Mouse (Mus musculus) CH12F3 (cell line): ENCODE data around the gene Lhx2.

Experiments
- in situ Hi-C: fragments of 300-500 bp; cut with MboI; formaldehyde crosslinking; loops from 2 replicates; pipeline ENCODE4 v1.14.3; 2020; ENCODE audit warnings: low sequenced_read_pairs

Lhx2 gene

DNA sequence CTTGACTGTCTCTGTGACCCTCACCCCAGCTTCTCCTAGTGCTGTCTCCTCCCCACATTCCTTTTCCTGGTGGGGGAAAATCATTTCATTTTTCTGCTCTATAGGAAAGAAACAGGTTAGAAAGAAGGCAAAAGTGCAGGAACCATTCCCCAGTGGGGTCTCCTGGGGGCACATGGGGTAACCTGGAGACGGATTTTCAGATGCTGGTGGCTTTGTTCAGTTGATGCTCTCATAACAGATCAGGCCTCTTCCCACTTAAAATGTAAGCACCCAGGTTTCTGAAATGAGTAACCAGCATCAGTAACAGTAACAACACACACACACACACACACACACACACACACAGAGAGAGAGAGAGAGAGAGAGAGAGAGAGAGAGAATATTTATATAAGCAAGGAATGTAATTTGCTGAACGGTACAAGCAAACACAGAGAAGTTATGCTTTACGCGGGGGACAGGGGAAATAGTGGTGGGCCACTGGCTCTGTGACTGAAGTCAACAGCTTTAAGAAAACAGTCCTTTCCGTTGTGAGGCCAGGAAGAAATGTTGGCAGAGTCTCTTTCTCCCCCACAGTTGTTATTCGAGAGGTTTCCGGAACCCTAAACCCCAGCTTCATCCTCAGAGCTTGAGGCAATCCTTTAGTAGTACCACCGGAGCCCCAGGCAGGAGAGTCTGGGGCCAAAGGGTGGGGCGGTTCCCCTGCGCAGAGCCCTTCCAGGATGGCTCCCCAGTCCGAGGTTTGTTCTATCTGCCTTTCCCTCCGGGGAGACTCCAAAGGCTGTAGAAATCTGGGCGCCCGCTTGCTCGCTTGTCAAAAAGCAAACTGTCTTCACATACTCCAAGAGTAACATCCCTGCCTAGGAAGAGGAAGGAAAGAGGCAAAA, 8.0 kb downstream of the Lhx2 start:
- in situ Hi-C loops: no loop called here

DNA sequence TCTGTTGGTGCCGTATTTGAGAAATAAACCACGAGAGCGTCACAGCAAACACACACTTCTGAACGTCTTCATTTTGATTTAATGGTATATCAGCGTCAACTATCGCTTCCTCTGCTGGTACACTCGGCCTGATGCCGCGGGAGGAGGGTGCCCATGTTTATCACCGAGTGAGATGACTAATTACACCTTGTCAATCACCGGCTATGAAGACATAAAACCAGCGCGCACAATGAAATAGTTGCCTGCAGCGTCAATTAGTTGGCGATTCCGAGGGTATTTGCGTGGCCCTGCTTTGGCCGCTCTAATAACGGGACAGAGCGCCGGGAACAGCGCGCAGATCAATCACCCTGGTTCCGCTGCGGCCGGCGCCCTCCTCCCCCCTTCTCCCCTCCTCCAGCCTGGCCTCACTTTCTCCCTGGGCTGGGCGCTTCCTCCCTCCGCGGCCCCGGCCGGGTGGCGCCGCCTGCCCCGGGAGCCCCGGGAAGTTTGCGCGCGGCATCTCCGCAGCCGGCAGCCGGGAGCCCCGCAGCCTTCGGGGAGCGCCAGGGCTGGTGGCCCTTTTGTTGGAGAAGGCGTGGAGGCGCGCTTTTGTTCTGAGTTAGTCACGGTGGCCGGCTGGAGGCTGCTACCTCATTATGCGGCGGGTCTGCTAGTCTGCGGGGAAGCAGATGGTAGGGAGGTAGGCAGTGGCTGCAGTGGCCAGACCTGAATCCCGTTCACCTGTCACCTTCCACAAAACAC, 8.9 kb downstream of the Lhx2 start:
- in situ Hi-C loops: no loop called here

- in situ Hi-C loops: no loop called here
Measured at GRCm38 (mm10) chr2:38348660-38349420, 9.8 kb downstream of the Lhx2 start.

- in situ Hi-C loops: no loop called here
Measured at GRCm38 (mm10) chr2:38349447-38350350, 10.6 kb downstream of the Lhx2 start.

DNA sequence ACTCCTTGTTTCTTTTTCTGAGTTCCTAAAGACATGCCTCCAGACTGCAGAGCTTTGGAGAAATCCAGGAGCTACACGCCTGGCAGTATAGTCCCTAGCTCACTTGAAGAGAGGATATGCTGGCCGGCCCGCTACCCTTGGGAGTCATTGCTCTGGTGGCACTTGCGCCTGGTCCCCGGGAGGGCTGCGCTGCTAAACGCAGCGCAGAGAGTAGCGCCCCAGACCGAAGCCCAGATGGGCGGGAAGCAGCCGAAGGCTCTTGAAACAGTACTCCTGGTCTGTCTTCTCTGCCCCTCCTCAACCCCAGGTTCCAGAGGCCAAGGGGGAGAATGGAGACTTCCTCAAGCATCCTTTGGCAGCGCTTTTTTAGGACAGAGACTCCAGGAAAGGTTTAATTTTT, 11.3 kb downstream of the Lhx2 start:
- in situ Hi-C loops: no loop called here

DNA sequence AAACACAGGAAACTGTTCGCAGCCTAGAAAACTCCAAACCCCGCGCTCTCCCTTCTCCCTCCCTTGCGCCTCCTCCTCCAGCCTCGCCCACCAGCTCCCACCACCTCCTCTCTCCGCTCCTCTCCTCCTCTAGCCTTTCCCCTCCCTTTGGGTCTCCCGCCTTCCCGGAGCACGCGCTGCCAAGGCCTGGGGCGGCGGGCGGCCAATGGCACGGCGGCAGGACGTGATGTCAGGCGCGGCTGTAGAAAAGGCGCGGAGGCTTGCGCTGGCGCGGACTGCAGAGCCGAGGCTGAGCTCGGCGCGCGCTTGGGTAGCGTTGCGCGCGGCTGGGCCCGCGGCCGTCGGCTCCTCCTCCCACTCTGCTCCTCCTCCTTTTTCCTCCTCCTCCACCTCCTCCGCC, 11.7 kb downstream of the Lhx2 start:
- in situ Hi-C loops: no loop called here

DNA sequence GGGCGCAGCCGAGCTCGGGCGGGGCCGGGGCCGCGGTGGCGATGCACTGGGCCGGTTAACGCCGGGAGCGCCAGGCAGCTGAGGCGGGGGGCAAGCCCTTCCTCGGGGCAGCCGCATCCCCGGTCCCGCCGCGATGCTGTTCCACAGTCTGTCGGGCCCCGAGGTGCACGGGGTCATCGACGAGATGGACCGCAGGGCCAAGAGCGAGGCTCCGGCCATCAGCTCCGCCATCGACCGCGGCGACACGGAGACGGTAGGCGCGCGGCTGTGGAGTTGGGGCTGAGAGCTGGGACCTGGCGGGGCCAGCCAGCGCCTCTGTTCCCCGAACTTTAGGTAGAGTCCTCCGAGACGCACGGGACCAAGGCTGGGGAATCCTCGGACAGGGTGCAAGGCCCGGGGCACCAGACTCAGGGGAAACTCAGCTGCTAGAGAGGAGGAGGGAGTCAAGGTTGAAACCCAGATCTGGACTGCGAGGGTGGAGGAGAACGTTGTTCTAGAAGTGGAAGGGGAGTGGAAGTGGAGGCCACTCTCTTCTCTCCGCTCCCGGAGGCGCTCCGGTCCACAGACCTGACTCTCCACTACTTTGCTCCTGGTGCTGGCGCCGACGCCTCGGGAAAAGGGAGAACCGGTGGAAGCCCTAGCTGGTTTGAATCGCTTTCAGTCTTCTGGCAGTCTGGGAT, 12.7 kb downstream of the Lhx2 start:
- in situ Hi-C loops: no loop called here

- in situ Hi-C loops: no loop called here
Measured at GRCm38 (mm10) chr2:38352321-38353007, 13.4 kb downstream of the Lhx2 start.

DNA sequence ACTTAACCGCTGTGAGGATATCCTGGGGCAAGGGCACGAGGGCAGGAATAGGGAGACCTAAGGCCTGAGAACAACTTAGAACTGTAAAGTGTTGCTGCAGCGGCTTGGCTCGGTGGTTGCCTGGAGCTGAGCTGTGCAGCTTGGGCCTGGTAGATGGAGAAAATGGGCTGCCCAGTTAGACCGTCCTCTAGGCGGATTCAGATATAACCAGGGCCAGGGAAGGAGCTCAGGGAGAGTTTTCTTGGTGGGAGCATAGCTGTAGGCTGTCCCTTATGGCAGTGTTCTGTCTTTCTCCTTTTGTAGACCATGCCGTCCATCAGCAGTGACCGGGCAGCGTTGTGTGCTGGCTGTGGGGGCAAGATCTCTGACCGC, 13.9 kb downstream of the Lhx2 start:
- in situ Hi-C loops: no loop called here

DNA sequence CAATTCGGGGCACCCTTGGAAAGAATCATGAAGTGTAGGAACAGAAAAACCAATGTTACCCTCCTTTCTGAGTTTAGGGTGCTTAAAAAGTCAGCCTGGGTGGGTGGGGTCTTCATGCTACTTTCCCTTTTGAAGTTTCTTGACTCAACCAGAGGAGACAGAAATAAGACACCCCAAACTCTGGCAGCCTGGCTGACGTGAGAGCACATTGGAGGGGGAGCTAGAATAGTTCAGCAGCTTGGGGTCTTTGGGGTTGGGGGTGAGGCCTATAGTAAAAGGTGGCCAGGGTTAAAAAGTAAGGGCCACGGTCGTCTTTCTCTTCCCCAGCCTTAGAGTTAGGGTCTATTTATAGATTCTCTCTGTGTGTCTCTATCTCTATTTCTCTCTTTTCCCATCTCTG, 14.6 kb downstream of the Lhx2 start:
- in situ Hi-C loops: no loop called here

DNA sequence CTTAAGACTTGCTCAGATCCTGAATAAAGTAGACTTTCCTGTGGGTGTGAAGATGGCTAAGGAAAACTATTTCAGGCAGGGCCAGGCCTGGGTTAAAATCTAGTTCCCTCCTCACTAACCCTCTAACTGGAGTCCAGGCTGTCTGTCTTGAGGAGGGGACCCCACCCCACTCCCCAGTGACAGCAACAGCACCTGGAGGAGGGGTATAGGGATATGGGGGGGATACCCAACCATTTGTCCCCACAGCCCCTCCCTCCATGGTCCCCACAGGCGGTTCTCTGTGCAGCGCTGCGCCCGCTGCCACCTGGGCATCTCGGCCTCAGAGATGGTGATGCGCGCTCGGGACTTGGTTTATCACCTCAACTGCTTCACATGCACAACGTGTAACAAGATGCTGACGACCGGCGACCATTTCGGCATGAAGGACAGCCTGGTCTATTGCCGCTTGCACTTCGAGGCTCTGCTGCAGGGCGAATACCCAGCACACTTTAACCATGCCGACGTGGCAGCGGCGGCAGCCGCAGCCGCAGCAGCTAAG, 15.2 kb downstream of the Lhx2 start:
- in situ Hi-C loops: no loop called here

GRCm38 (mm10) chr2:38354717-38355510, 15.8 kb downstream of the Lhx2 start:
- in situ Hi-C loops: no loop called here

DNA sequence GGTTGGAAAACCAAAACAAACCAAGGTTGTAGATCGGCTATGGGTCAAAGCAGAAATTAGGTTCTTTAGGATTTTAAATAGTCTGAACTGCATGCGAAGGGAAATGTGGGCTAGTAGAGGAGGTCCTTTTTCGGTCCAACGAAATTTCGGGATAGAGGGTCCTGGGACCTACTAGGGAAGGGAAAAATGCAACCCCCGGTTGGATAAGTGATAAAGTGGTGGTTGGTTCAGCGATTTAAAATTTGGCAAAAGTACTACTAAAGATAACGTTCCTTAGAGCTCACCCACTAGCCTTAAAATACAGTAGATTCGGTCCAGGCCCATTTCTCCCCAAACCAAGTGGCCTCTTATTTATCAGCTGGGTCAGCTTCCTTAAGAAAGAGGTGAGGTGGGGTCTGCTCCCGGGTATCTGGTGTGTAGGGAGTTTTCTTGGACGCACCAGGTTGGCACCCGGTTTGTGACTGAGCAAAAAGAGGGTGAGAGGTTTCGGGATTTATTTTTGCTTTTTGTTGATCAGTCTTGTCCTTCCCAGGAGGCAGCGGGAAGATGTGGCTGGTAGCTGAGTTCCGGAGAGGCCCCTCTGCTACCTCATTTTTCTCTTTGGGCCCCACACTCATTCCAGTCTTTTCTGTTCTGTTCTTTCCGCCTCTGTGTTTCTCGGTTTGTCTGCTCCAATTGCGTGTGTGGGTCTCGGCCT, 16.8 kb downstream of the Lhx2 start:
- in situ Hi-C loops: no loop called here

DNA sequence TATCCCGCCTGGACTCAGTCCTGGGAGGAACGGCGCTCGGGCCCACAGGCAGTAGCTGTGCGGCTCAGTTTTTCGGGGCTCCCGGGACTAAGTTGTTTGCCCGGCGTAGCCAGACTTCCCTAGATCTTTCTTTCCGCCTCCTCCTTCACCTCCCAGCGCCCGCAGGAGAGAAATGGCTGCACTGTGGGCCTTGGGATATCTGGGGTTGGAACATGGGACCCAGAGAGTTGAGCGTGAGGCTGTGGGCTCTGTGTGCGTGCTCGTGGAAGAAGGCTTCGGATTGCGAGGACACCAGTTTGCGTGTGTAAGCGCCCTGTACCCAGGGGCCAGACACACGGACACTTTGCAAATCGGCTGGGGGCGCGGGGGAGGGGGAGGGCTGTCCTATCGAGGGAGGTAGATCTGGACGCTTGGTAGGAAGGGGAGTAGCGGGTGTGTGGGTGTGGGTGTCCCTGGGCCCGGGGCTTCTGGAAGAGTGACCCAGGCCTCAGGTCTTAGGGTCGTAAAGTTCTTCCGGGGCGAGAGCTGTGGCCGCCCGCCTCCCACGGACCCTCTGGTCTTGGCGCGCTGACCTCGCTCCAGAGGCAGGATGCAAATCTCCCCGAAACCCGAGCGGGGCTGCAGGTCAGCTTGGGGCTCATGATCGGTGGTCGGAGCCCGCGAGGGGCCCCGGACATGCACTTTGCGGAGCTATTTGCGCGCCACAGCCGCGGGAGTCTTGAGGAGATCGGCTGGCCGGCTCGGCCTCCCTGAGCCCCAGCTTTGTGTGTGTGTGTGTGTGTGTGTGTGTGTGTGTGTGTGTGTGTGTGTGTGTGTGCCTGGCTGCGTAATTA, 17.6 kb downstream of the Lhx2 start:
- in situ Hi-C loops: no loop called here

- in situ Hi-C loops: no loop called here
Measured at GRCm38 (mm10) chr2:38357294-38358246, 18.5 kb downstream of the Lhx2 start.

DNA sequence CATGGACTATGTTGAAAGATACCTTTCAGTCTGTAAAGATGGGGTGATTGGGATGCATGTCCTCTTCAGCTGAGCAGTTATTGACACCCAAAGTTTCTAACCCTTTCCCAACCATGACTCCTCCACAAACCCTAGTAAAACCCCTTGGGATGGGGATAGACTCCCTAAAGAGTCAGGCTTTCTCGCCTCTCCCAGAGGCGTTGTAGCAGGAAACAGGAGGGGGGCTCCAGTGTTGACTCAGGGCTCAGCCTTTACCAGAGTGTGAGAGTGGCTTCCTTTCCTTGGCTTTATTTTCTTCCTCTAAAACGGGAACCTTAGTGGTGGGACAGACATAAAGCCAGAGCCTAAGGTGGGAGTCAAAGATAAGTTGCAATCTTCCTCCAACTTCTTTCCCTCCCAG, 19.5 kb downstream of the Lhx2 start:
- in situ Hi-C loops: no loop called here
